Mouse (Mus musculus) neural tube, embryonic 15.5 days (tissue): Measurements from ENCODE around the gene Cyyr1. TPM values are rescaled to one million over a fixed set of nuclear protein-coding genes. Genes with fewer than 3 reads are reported as not detected.
A peak's percentile ranks its signal among the peaks of the same experiment; 100 is the strongest.

ENCODE experiments used
- ATAC-seq: fragments of 200-750 bp; cut with Nextera tagmentation; 2 replicates; pipeline ENCODE4 v1.8.0; 2017; ENCODE audit warnings: mild to moderate bottlenecking, moderate TSS enrichment, moderate library complexity; ENCODE audit not compliant: low FRiP score
- H3K27ac ChIP-seq: fragments of 300-500 bp; sonication (generic); replicated peaks from 2 replicates; pipeline ENCODE4 v1.5.1; 2015; ENCODE audit warnings: mild to moderate bottlenecking, inconsistent platforms
- H3K27me3 ChIP-seq: fragments of 300-500 bp; sonication (generic); replicated peaks from 2 replicates; pipeline ENCODE4 v1.6.1; 2015; ENCODE audit warnings: inconsistent platforms
- H3K36me3 ChIP-seq: fragments of 300-500 bp; sonication (generic); 2 replicates; pipeline ENCODE4 v1.6.1; 2015; ENCODE audit warnings: inconsistent platforms
- H3K4me1 ChIP-seq: fragments of 300-500 bp; sonication (generic); 2 replicates; pipeline ENCODE4 v1.6.1; 2015; ENCODE audit warnings: inconsistent platforms
- H3K4me2 ChIP-seq: fragments of 300-500 bp; sonication (generic); 2 replicates; pipeline ENCODE4 v1.6.1; 2015; ENCODE audit warnings: inconsistent platforms, mild to moderate bottlenecking, moderate library complexity
- H3K4me3 ChIP-seq: fragments of 300-500 bp; sonication (generic); replicated peaks from 2 replicates; pipeline ENCODE4 v1.5.1; 2015; ENCODE audit warnings: mild to moderate bottlenecking, inconsistent platforms
- H3K9ac ChIP-seq: fragments of 300-500 bp; sonication (generic); replicated peaks from 2 replicates; pipeline ENCODE4 v1.6.1; 2015; ENCODE audit warnings: mild to moderate bottlenecking, inconsistent platforms
- H3K9me3 ChIP-seq: fragments of 300-500 bp; sonication (generic); replicated peaks from 2 replicates; pipeline ENCODE4 v1.6.1; 2016; ENCODE audit warnings: inconsistent platforms
- WGBS: fragments of 180-500 bp; shearing (Covaris S2); methylation state at CpG from one replicate; pipeline ENCODE4 v1.1.7; 2015; ENCODE audit warnings: mixed read lengths; 5-methylcytosine and 5-hydroxymethylcytosine counted together
- polyA plus RNA-seq: library from polyadenylated mRNA; unstranded; fragments of >200 nt; fragmentation: Nextera tagmentation; extraction: Ambion mirVana; gene quantifications from 2 replicates; pipeline ENCODE4 v1.2.1, GENCODE M21; 2015

Gene Cyyr1
- polyA plus RNA-seq, 1 experiment from 2014 or later = 2.8 TPM

GRCm38 (mm10) chr16:85446306-85446705 lies 106.9 kb downstream of the Cyyr1 start:
- no peak overlapping the region for H3K9ac ChIP-seq
- no peaks in the 10 kb centered on the region for H3K4me1 ChIP-seq
- no peaks in the 10 kb centered on the region for H3K9me3 ChIP-seq
- no peak overlapping the region for H3K4me2 ChIP-seq
- WGBS = 62% methylated on average over 1 of the region's 1 CpGs
- H3K36me3 ChIP-seq = no peaks in the 10 kb centered on the region
- H3K27me3 ChIP-seq = no peaks in the 10 kb centered on the region
- no peak for ATAC-seq
- H3K4me3 ChIP-seq = no peak overlapping the region
- no peak overlapping the region for H3K27ac ChIP-seq

- Histone ChIP-seq H3K9ac (no peak overlapping the region), H3K36me3 (no peaks in the 10 kb centered on the region), H3K27ac (no peak overlapping the region), H3K27me3 (no peaks in the 10 kb centered on the region), H3K9me3 (no peaks in the 10 kb centered on the region), H3K4me1 (no peaks in the 10 kb centered on the region), H3K4me3 (no peak overlapping the region), H3K4me2 (no peak overlapping the region)
- 94% methylated on average over 3 of the region's 3 CpGs for WGBS
- no peak for ATAC-seq
Measured at GRCm38 (mm10) chr16:85445801-85446200, 107.4 kb downstream of the Cyyr1 start.

DNA sequence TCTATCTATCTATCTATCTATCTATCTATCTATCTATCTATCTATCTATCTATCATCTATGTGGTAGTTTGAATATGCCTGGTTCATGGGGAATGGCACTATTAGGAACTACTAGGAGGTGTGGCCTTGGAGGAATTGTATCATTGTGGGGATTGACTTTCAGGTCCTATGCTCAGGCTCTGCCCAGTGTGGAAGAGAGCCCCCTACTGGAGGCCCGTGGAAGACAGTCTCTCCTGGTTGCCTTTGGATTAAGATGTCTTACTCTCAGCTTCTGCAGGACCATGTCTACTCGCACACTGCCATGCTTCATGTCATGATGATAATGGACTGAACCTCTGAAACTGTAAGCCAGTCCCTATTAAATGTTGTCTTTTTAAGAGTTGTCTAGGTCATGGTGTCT lies 117.8 kb downstream of the Cyyr1 start:
- no peak overlapping the region for H3K4me3 ChIP-seq
- H3K36me3 ChIP-seq = no peaks in the 10 kb centered on the region
- no peak overlapping the region for H3K9ac ChIP-seq
- ATAC-seq = no peak
- WGBS = 63% methylated on average over 2 of the region's 2 CpGs
- no peak overlapping the region for H3K4me2 ChIP-seq
- H3K27me3 ChIP-seq = no peaks in the 10 kb centered on the region
- H3K27ac ChIP-seq = no peak overlapping the region
- no peaks in the 10 kb centered on the region for H3K9me3 ChIP-seq
- H3K4me1 ChIP-seq = no peaks in the 10 kb centered on the region

- Histone ChIP-seq H3K27ac (no peak overlapping the region), H3K9ac (no peak overlapping the region), H3K27me3 (no peaks in the 10 kb centered on the region), H3K4me2 (no peak overlapping the region), H3K4me1 (no peaks in the 10 kb centered on the region), H3K36me3 (no peaks in the 10 kb centered on the region), H3K4me3 (no peak overlapping the region), H3K9me3 (no peaks in the 10 kb centered on the region)
- no peak for ATAC-seq
- WGBS = 18% methylated on average over 3 of the region's 3 CpGs
Measured at GRCm38 (mm10) chr16:85429173-85429572, 124.0 kb downstream of the Cyyr1 start.

DNA sequence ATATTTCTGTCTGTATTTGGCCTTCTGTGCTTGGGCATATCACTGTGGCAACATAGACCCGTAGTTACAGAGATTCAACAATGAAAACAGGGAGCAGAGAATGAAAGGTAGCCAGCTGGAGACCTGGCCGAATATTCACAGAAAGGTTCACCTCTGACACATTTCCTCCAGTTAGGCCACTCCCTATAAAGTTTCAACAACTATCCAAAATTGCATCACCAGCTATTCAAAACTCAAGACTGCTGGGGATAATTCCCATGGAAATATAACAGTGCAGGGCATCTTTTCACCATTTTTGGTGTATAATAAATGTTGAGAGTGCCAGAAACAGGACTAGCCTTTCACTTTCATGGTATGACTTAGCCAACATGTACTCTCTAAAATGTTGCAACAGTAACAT lies 130.3 kb downstream of the Cyyr1 start:
- Histone ChIP-seq H3K27ac (no peak overlapping the region), H3K4me2 (no peak overlapping the region), H3K27me3 (no peaks in the 10 kb centered on the region), H3K9ac (no peak overlapping the region), H3K4me1 (no peaks in the 10 kb centered on the region), H3K9me3 (no peaks in the 10 kb centered on the region), H3K4me3 (no peak overlapping the region), H3K36me3 (no peaks in the 10 kb centered on the region)
- WGBS = 83% methylated on average over 2 of the region's 2 CpGs
- no peak for ATAC-seq

GRCm38 (mm10) chr16:85415415-85415814 lies 137.8 kb downstream of the Cyyr1 start:
- Histone ChIP-seq H3K4me2 (no peak overlapping the region), H3K4me1 (no peaks in the 10 kb centered on the region), H3K4me3 (no peak overlapping the region), H3K27ac (no peak overlapping the region), H3K27me3 (no peaks in the 10 kb centered on the region), H3K9me3 (no peaks in the 10 kb centered on the region), H3K9ac (no peak overlapping the region), H3K36me3 (no peaks in the 10 kb centered on the region)
- peak; percentile 38; the same call in 1 of the 2 replicates for ATAC-seq
- WGBS = 84% methylated on average over 3 of the region's 3 CpGs

DNA sequence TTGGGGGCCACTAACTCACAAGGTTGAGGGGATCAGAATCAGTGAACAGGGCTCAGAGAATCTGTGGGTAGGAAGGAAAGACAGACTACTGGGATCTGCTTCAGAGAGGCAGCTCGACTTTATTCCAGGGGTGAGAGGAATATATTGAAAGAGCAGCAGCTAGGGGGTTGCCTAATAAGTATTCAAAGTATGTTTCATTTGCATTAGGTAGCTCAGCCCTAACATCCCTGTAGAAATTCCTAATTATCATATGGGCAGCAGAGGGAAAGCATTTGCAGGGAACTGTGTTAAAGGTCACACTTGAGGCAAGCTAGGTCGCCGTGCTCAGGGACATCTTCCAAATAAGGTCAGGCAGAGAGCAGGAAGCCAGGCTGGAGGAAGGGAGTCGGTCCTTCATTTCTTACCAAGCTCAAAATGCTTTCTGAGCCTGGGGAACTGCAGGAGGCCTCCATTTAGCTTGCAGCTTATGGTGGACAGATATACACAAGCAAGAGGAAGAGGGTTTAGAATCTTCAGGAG lies 159.7 kb downstream of the Cyyr1 start:
- H3K27ac ChIP-seq = no peak overlapping the region
- no peak overlapping the region for H3K4me3 ChIP-seq
- H3K9ac ChIP-seq = no peak overlapping the region
- no peaks in the 10 kb centered on the region for H3K36me3 ChIP-seq
- H3K4me2 ChIP-seq = no peak overlapping the region
- H3K4me1 ChIP-seq = no peaks in the 10 kb centered on the region
- no peaks in the 10 kb centered on the region for H3K27me3 ChIP-seq
- 48% methylated on average over 4 of the region's 4 CpGs for WGBS
- no peaks in the 10 kb centered on the region for H3K9me3 ChIP-seq
- no peak for ATAC-seq

DNA sequence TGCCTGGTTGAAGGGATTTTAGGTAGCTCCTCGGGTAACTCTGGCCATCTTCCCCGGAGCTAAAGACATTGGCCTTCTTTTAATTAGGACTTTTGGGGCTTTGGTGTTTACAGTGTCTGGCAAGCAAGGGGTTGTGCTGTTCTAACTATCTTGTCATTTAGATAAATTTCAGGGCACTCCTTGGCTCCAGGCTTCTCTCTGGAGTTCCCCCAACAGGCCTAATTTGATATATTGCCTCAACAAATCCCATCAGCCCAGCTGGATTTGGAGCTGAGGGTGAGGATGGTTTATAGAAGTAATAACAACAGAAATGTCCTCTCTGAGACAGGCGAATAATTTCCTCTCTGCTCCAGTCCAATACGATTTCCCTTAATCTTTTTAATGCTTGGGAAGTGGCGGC lies 166.4 kb downstream of the Cyyr1 start:
- WGBS = 28% methylated on average over 5 of the region's 5 CpGs
- Histone ChIP-seq H3K4me1 (peaks cover 5% of the 10 kb centered on the region; the same call in 1 of the 2 replicates), H3K4me2 (no peak overlapping the region), H3K4me3 (no peak overlapping the region), H3K9ac (no peak overlapping the region), H3K27me3 (no peaks in the 10 kb centered on the region), H3K27ac (no peak overlapping the region), H3K9me3 (no peaks in the 10 kb centered on the region), H3K36me3 (no peaks in the 10 kb centered on the region)
- ATAC-seq = peak; percentile 76

Other genes with a start within 250 kb of the Cyyr1 start
- gene Adamts1, start 249.7 kb upstream of the Cyyr1 start, polyA plus RNA-seq = 8.0 and 11.5 TPM in 2 replicates